14 mouse cellular contexts compared by ENCODE assay signal in the genomic region with DNA sequence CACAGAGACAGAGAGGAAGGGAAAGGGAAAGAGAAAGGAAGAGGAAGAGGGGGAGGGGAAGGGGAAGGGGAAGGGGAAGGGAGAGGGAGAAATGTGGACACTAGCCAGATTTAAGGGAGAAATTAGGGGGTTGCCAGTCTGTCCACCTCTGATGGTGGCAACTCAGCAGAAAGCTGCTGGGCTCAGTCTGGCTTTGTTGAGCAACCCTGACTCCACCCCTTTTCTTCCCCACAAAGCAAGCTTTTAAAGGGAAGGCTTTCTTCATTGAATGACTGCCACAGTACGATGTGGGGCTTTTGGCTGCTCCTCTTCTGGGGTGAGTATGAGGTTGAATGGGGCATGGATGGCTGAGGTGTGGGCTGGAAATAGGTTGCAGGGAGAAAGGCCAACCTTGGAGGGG. TPM values are rescaled to one million over a fixed set of nuclear protein-coding genes. Genes with fewer than 3 reads are reported as not detected.
DNase-seq lines count a peak whose midpoint lies in the region; ATAC-seq and TF ChIP-seq lines count a peak whose summit lies in the region.
"Had no signal": no experiment of that assay in that cellular context is flagged by ENCODE, and none has a peak within 500 bp of the region (broad histone marks: within the 10 kb centered on the region; RNA-seq: fewer than 3 reads in every experiment).

A gene (plus strand): TSS at position 251 of the 400 bp plus-strand sequence.

- no peak within 1 kb of the TSS for H3K4me3 ChIP-seq in lung, postnatal 0 days (ENCODE audit: low read depth, low read length)
- H3K4me3 ChIP-seq: heart, embryonic 12.5 days; limb, embryonic 13.5 days; midbrain, embryonic 15.5 days; neural tube, embryonic 15.5 days had no signal

- H3K4me2 ChIP-seq in lung, postnatal 0 days (replicated peaks; ENCODE audit: low read depth, low read length) = no peak within 1 kb of the TSS
- H3K4me2 ChIP-seq: heart, embryonic 12.5 days; hindbrain, embryonic 14.5 days; limb, embryonic 13.5 days; midbrain, embryonic 15.5 days; neural tube, embryonic 15.5 days had no signal

- H3K4me1 ChIP-seq in lung, postnatal 0 days (ENCODE audit: insufficient read depth, low read depth, low read length) = no peaks in the 10 kb centered on the region
- H3K4me1 ChIP-seq: heart, embryonic 12.5 days; limb, embryonic 13.5 days; midbrain, embryonic 15.5 days; neural tube, embryonic 15.5 days had no signal

- ATAC-seq in lung, postnatal 0 days = no peak
- ATAC-seq in granulocyte monocyte progenitor cell, adult 5-6 weeks (replicated peaks; ENCODE audit: poor library complexity, severe bottlenecking) = peak; percentile 91
- peak; percentile 97 for ATAC-seq in megakaryocyte progenitor cell, adult 5-6 weeks (replicated peaks; ENCODE audit: poor library complexity)
- ATAC-seq: midbrain, embryonic 15.5 days had no signal

- no peaks in the 10 kb centered on the region for H3K9me3 ChIP-seq in lung, postnatal 0 days (ENCODE audit: low read length)
- H3K9me3 ChIP-seq: heart, embryonic 12.5 days; limb, embryonic 13.5 days; midbrain, embryonic 15.5 days; neural tube, embryonic 15.5 days had no signal

- no peaks in the 10 kb centered on the region for H3K36me3 ChIP-seq in lung, postnatal 0 days (ENCODE audit: insufficient read depth, low read length)
- H3K36me3 ChIP-seq: heart, embryonic 12.5 days; limb, embryonic 13.5 days; midbrain, embryonic 15.5 days; neural tube, embryonic 15.5 days had no signal

- peak; percentile 5 for DNase-seq in adrenal gland, postnatal 10 days
- no peak for DNase-seq in adrenal gland, postnatal 14 days
- peak; percentile 22 for DNase-seq in lung, postnatal 0 days (ENCODE audit: low spot score)
- DNase-seq in lung, adult 18-20 months = no peak
- DNase-seq in cerebellum, postnatal 25 days = no peak
- no peak for DNase-seq in natural killer cell, adult 2 months (ENCODE audit: low spot score in 2 of 2)
- DNase-seq: kidney, adult 9 months had no signal

- TF ChIP-seq EP300 in lung, postnatal 0 days (IDR thresholded peaks at IDR 0.05) = no peak

- WGBS in lung, postnatal 0 days = 47% methylated on average over 1 of the region's 1 CpGs

- no peaks in the 10 kb centered on the region for H3K27me3 ChIP-seq in lung, postnatal 0 days (replicated peaks; ENCODE audit: insufficient read depth, low read length)
- H3K27me3 ChIP-seq: heart, embryonic 12.5 days; limb, embryonic 13.5 days; midbrain, embryonic 15.5 days; neural tube, embryonic 15.5 days had no signal

- H3K9ac ChIP-seq in lung, postnatal 0 days (replicated peaks; ENCODE audit: low read depth) = no peak within 1 kb of the TSS
- H3K9ac ChIP-seq: heart, embryonic 12.5 days; hindbrain, embryonic 14.5 days; limb, embryonic 13.5 days; midbrain, embryonic 15.5 days; neural tube, embryonic 15.5 days had no signal

- H3K27ac ChIP-seq in lung, postnatal 0 days (ENCODE audit: low read length) = no peak within 1 kb of the TSS
- H3K27ac ChIP-seq: hindbrain, embryonic 14.5 days; limb, embryonic 13.5 days; midbrain, embryonic 15.5 days; neural tube, embryonic 15.5 days had no signal

- no peak for TF ChIP-seq CTCF in lung, postnatal 0 days (IDR thresholded peaks at IDR 0.05)

RNA-seq across cellular contexts. Expression of the gene that starts here (rescaled TPM):
- 1 to 10 TPM; 5.7 to 6.7 TPM for total RNA-seq in adrenal gland, postnatal 10 days (2021)
- total RNA-seq in adrenal gland, postnatal 14 days (2021) = 4.8 and 5.9 TPM in 2 replicates
- 6.0 and 7.0 TPM in 2 replicates for polyA plus RNA-seq in lung, postnatal 0 days (2015; fragmentation: Nextera tagmentation; extraction: Ambion mirVana)
- total RNA-seq in granulocyte monocyte progenitor cell, adult 5-6 weeks (2014; fragmentation: Nextera tagmentation) = 6.5 and 10.5 TPM in 2 replicates
- total RNA-seq in granulocyte monocyte progenitor cell, adult 5-6 weeks (2017) = 11.5 and 15.5 TPM in 2 replicates
- total RNA-seq in megakaryocyte progenitor cell, adult 5-6 weeks (2015) = 4.7 and 5.5 TPM in 2 replicates
- total RNA-seq in megakaryocyte progenitor cell, adult 5-6 weeks (2017) = 10.7 and 14.8 TPM in 2 replicates

Comparison
In these comparisons a context has a peak if more than half of its experiments do, and no peak if none do; other contexts are left out.
1. DNase-seq: peak in adrenal gland, postnatal 10 days (single experiment) and lung, postnatal 0 days (single experiment); none in adrenal gland, postnatal 14 days (single experiment), lung, adult 18-20 months (0 of 2), cerebellum, postnatal 25 days (0 of 2) and natural killer cell, adult 2 months (0 of 2).